Mouse (Mus musculus): Measurements from ENCODE around the gene Uhrf1.
A peak's percentile ranks its signal among the peaks of the same experiment; 100 is the strongest.

The Uhrf1 gene

DNA sequence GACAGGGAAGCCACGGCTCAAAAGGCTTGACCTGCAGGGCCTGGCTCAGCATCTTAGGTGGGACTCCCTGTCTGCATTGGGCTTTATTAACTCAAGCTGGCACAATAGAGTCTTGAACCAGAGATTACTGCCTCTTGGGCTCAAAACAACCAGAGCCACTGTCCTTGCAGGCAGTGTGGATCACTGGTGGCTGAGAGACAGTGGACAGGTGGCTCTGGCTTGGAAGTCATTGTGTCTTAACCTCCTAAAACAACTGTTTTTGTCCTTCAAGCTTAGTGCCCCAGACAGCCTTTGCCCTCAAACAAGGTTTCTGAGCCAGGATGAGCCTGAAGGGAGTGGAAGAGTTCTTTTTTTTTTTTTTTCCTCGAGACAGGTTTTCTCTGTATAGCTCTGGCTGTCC is 42.2 kb downstream of the Uhrf1 start:
- DNase-seq (ENCODE audit: low read depth, low spot score) = no peak

GRCm38 (mm10) chr17:56348128-56348527 is 45.0 kb downstream of the Uhrf1 start:
- no peak for DNase-seq (ENCODE audit: low read depth, low spot score)

GRCm38 (mm10) chr17:56348586-56348985 is 45.5 kb downstream of the Uhrf1 start:
- no peak for DNase-seq (ENCODE audit: low read depth, low spot score)

GRCm38 (mm10) chr17:56350694-56351093 is 47.6 kb downstream of the Uhrf1 start:
- DNase-seq (ENCODE audit: low read depth, low spot score) = peak; percentile 87

GRCm38 (mm10) chr17:56356921-56357885 is 54.1 kb downstream of the Uhrf1 start:
- peak; percentile 96 for DNase-seq (ENCODE audit: low read depth, low spot score)

- peak; percentile 78 for DNase-seq (ENCODE audit: low read depth, low spot score)
Measured at GRCm38 (mm10) chr17:56359183-56359725, 56.1 kb downstream of the Uhrf1 start.

GRCm38 (mm10) chr17:56359864-56360263 is 56.7 kb downstream of the Uhrf1 start:
- DNase-seq (ENCODE audit: low read depth, low spot score) = no peak

DNA sequence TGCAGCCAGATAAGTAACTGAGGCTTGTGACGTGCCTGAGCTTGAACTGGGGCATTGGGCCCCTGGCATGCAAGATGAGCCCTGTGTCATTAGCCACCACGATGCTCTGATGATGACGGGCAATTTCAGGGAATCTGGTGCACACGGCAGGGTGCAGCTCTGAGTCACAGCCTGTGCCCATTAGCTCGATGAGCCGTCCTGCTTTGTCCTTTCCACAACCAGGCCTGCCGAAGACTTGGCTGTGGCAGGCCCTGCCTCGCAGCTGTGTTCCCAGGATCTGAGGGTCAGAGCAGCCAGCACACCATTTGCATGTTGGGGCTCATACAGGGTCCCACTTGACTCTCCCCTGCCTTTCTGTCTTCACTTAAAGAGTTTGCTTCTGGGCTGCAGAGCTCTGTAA is 57.3 kb downstream of the Uhrf1 start:
- peak; percentile 97 for DNase-seq (ENCODE audit: low read depth, low spot score)

DNA sequence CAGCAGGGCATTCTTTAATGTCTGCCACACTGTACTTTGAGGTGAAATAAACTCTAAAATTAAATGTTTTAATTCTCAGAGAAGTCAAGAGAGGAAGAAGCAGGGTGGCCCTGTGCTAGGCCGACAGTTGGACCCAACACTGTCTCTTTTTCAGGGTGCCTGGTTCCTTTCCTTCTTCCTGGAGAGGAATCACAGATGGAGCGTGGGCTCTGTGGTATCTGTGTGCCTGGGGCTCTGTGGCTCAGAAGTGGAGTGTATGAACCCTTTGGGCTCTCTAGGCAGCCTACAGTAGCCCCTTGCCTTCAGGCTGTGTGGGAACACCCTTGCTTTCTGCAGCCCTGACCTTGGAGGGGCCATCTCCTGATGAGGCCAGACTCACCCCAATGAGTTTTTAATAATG is 58.4 kb downstream of the Uhrf1 start:
- DNase-seq (ENCODE audit: low read depth, low spot score) = peak; percentile 79

- peak; percentile 79 for DNase-seq (ENCODE audit: low read depth, low spot score)
Measured at GRCm38 (mm10) chr17:56365791-56366673, 62.9 kb downstream of the Uhrf1 start.

- no peak for DNase-seq (ENCODE audit: low read depth, low spot score)
Measured at GRCm38 (mm10) chr17:56368291-56368790, 65.2 kb downstream of the Uhrf1 start.

GRCm38 (mm10) chr17:56370090-56370489 is 67.0 kb downstream of the Uhrf1 start:
- peak; percentile 81 for DNase-seq (ENCODE audit: low read depth, low spot score)

- peak; percentile 94 for DNase-seq (ENCODE audit: low read depth, low spot score)
Measured at GRCm38 (mm10) chr17:56371029-56371660, 68.0 kb downstream of the Uhrf1 start.

- peak; percentile 75 for DNase-seq (ENCODE audit: low read depth, low spot score)
Measured at GRCm38 (mm10) chr17:56372109-56372508, 69.0 kb downstream of the Uhrf1 start.

Measured in brain, adult 2 months (tissue).